Mouse (Mus musculus) granulocyte monocyte progenitor cell, adult 5-6 weeks (primary cell): ENCODE measurements around the gene Mtg2. TPM values are rescaled to one million over a fixed set of nuclear protein-coding genes. Genes with fewer than 3 reads are reported as not detected.

Experiments
- ATAC-seq: replicated peaks from 2 replicates; pipeline ENCODE4 v1.8.0; 2016; ENCODE audit warnings: mild to moderate bottlenecking, moderate TSS enrichment, inconsistent platforms; ENCODE audit not compliant: poor library complexity, severe bottlenecking
- total RNA-seq, 2 experiments: library from RNA; stranded (forward) in 1 of 2; stranded (reverse) in 1 of 2; fragments of 200-712, 200-1000 nt in 1 of 2; fragments of >200 nt in 1 of 2; fragmentation: Nextera tagmentation in 1 of 2; gene quantifications; 2 replicates each; pipeline ENCODE4 v1.2.3; 2014 to 2017

Gene Mtg2
- total RNA-seq, 2 experiments from 2014 or later, result 15.8 to 19.1 TPM

DNA sequence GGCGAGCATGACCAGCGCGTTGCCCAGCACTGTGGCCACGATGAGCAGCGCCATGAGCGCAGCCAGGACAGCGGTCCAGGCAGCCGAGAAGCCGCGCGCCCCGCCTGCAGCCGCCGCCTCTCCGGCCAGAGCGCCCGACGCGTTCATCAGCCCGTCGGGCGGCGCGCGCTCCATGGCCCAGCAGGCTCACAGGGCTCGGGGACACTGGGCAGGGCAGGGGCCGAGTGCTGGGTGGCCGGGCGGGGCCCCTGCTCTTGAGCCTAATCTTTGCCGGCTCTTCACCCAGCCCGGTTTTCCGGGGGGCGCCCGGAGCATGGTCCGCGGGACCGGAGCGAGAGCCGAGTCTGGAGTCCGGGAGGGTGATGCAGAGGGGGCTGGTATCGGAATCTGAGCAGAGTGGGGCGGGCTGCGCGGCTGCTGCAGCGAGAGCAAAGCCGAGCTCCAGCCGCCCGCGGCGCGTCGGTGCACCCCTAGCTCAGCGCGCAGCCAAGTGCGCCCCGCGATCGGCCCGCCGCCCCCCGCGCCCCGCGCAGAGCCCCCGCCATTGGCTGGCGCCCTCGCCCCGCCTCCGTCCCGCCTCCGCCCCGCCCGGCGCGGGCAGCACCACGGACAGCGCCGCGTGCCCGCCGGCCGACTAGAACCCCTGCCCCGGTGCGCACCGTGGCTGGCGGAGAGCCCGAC is 33.7 kb downstream of the Mtg2 start, which contains the start of gene Hrh3:
Hrh3 (minus strand) TSS at position 511 of the 681 bp plus-strand sequence.
- ATAC-seq, result peak; percentile 73

DNA sequence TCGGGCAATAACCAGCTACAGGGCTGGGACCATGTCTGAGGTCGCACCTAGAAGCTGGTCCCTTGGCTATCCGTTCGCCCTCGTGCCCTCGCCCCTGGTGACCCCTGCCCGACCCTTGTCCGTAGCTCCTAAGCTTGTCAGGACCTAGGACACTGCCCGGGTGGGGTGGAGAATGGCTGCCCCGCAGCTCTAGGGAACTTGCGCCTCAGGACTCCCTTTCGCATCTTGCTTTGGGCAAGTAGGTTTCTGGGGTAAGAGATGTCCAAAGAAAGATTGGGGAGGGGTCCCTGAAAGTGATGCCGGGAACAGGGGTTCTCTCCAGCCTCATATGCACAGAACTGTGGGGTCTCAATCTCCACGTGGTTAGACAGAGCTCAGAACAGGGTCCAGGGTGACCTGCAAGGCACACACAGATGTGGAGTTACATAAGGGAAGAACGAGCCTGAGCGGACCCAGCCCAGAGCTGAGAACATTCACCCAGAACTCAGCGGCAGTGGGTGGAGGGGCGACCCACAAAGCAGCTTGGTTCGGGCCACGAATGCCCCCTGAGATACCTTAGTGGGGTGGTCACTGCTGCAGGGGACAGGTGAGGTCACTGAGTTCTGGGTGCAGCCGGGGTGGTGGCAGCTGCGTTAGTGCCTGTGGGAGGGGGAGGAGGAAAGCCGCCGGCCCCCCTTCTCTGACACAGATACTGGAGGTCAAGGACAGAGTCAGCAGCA is 34.4 kb downstream of the Mtg2 start:
- no peak for ATAC-seq

DNA sequence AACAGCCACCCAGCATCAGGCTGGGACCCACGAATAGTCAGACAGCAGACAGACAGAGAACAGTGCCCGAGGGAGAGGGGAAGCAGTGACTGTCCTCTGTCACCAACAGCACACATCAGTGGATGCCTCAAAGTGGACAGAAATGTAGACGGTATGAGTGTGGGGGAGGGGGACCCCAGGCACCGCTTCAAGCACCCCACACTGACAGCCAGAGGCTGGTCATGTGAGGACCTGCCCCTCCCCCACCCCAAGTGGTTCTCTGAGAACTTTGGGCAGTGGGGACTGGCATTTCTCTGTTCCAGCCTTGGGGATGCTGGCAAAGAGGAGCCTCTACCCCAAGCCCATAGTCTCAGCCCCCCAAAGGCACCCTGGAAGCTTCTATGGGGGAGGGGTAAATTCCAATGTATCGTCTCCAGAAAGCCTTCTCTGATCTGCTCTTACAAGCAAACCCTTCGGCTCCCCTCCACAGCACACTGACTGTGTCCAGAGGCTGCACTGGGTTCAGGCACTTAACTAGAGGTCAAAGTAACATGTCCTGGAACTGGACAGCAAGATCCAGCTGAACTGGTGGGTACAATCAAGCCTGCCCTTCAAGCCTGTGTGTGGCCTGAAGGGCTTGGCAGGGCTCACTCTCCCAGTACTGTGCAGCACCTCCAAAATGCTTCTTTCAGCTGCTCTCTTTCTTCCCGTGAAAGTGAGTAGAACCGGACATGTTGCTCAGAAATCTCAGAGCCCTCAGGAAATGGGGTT is 35.2 kb downstream of the Mtg2 start:
- no peak for ATAC-seq

GRCm38 (mm10) chr2:180107081-180107480 is 36.7 kb downstream of the Mtg2 start:
- peak; percentile 48; the same call in 1 of the 2 replicates for ATAC-seq

- ATAC-seq, result no peak
Measured at GRCm38 (mm10) chr2:180108285-180108684, 37.9 kb downstream of the Mtg2 start.

- no peak for ATAC-seq
Measured at GRCm38 (mm10) chr2:180113909-180114890, 43.8 kb downstream of the Mtg2 start.

DNA sequence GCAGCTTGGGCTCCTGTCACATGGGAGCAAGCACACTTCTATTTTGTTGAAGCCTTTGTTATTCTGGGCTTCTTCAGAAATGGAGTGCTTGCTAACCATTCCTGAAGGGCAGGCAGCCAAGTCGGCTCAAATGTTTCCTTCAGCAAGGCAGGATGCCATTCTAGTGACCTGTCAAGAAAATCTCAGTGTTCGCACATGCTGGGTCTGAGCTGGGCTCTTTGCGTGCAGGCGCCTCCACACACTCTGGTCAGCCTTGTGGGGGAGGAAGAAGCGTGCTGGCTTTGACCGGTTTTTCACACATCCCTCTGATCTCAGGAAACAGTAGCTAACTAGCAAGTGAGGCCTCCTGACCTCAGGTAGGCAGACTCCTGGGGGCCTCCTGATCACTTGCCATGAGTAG is 44.9 kb downstream of the Mtg2 start:
- no peak for ATAC-seq

GRCm38 (mm10) chr2:180116081-180116493 is 45.7 kb downstream of the Mtg2 start:
- ATAC-seq, result no peak

GRCm38 (mm10) chr2:180116741-180117484 is 46.5 kb downstream of the Mtg2 start:
- no peak for ATAC-seq

- 0 out of 2 replicates have a peak, but pooled peaks have one; percentile 7 for ATAC-seq
Measured at GRCm38 (mm10) chr2:180117485-180118194, 47.3 kb downstream of the Mtg2 start.

DNA sequence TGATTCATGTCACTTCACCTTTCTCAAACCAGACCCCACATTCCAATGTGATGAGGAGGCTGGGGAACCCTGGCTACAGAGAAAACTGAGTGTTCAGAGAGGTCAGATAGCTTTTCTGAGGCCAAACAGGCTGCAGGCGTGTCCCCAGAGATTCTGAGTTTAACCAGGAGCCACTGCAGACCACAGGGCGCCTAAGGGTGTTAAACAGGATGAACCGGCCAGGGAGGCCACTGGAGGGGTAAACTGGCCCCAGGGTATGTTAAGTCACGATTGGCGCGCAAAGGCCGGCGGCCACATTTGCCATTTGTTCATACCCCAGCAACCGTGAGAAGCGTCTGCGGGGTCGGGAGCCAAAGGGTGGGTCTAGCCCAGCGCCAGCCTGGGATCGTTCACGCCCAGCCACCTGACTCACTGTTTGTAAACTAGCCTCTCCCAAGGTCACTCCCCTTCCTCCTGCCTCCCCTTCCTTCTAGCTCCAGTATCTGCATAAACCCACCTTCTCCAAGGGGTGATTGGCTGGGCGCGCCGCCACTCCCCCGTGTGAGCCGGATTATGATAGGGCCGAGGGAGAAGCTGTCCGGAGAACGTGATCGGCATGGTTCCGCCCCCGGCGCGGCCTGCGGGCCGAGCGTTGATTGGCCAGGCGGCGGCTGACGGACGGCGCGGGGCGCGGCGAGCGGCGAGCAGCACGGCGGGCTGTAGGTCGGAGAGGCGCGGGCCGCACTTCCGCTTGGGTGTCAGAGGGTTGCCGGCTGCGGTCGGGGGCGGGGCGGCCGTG is 48.5 kb downstream of the Mtg2 start, which contains the start of gene Osbpl2:
Osbpl2 (plus strand) TSS at position 646 of the 778 bp plus-strand sequence.
- peak; percentile 83 for ATAC-seq

GRCm38 (mm10) chr2:180119439-180120291 is 49.3 kb downstream of the Mtg2 start:
- no peak for ATAC-seq

DNA sequence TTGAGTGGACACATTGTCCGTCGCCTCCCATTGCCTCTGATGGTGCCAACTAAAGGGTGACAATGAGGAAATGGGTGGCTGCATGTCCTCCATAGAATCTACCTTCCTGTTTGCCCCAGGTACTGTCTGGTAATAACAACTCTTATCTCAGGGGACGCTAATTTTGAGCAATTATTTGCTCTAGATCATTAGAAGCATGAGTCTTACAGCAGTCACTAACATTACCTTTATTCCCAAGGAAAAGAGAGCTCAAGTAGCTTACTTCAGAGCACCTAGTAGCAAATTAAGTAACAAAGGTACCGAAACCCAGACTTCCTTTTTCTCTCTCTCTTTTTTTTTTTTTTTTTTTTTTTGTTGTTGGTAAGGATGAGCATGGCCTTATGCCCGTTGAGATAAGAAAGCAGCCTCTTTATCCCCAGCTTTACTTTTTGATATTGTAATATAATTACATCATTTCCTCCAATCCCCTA is 49.9 kb downstream of the Mtg2 start:
- ATAC-seq, result peak; percentile 23

DNA sequence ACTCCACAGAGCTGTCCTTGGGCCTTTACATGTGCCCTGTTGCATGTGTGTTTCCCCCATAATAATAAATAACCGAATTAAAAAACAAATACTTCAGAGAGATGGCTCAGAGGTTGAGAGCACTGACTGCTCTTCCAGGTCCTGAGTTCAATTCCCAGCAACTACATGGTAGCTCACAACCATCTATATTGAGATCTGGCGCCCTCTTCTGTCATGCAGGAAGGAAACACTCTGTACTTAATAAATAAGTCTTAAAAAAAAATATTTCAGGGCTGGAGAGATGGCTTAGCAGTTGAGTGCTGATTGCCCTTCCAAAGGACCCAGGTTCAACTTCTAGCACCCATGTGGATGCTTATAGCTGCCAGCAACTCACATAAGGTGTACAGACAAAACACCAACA is 53.8 kb downstream of the Mtg2 start:
- no peak for ATAC-seq

- peak; percentile 74 for ATAC-seq
Measured at GRCm38 (mm10) chr2:180126195-180126594, 55.8 kb downstream of the Mtg2 start.

GRCm38 (mm10) chr2:180127675-180128074 is 57.3 kb downstream of the Mtg2 start:
- peak; percentile 86 for ATAC-seq

- ATAC-seq, result no peak
Measured at GRCm38 (mm10) chr2:180133231-180133630, 62.8 kb downstream of the Mtg2 start.
